Mouse (Mus musculus) hindbrain, postnatal 0 days (tissue): ENCODE results near the gene Mical2. TPM values are rescaled to one million over a fixed set of nuclear protein-coding genes. Genes with fewer than 3 reads are reported as not detected.
A peak's percentile ranks its signal among the peaks of the same experiment; 100 is the strongest.

Experiments used
- ATAC-seq: fragments of 200-750 bp; cut with Nextera tagmentation; 2 replicates; pipeline ENCODE4 v1.8.0; 2017; ENCODE audit warnings: mild to moderate bottlenecking, moderate TSS enrichment, moderate library complexity
- DNase-seq: peaks from one replicate; pipeline ENCODE4 v3.0.0-alpha.2; 2015; ENCODE audit warnings: low spot score
- H3K27ac ChIP-seq: fragments of 300-500 bp; sonication (generic); 2 replicates; pipeline ENCODE4 v1.5.1; 2014; ENCODE audit warnings: mild to moderate bottlenecking
- H3K27me3 ChIP-seq: fragments of 300-500 bp; sonication (generic); 2 replicates; pipeline ENCODE4 v1.6.1; 2014; ENCODE audit warnings: low read length, mixed read lengths; ENCODE audit not compliant: insufficient read depth
- H3K36me3 ChIP-seq: fragments of 300-500 bp; sonication (generic); 2 replicates; pipeline ENCODE4 v1.6.1; 2014; ENCODE audit warnings: low read length, mixed read lengths; ENCODE audit not compliant: insufficient read depth
- H3K4me1 ChIP-seq: fragments of 300-500 bp; sonication (generic); 2 replicates; pipeline ENCODE4 v1.6.1; 2014; ENCODE audit warnings: antibody characterized with exemption, low read length, mixed read lengths; ENCODE audit not compliant: insufficient read depth
- H3K4me2 ChIP-seq: fragments of 300-500 bp; sonication (generic); 2 replicates; pipeline ENCODE4 v1.6.1; 2014; ENCODE audit warnings: low read depth, mild to moderate bottlenecking, low read length, moderate library complexity, mixed read lengths
- H3K4me3 ChIP-seq: fragments of 300-500 bp; sonication (generic); 2 replicates; pipeline ENCODE4 v1.5.1; 2014; ENCODE audit warnings: low read length
- H3K9ac ChIP-seq: fragments of 300-500 bp; sonication (generic); replicated peaks from 2 replicates; pipeline ENCODE4 v1.6.1; 2014; ENCODE audit warnings: mild to moderate bottlenecking, low read length, moderate library complexity, mixed read lengths
- H3K9me3 ChIP-seq: fragments of 300-500 bp; sonication (generic); 2 replicates; pipeline ENCODE4 v1.6.1; 2016; ENCODE audit warnings: low read length, mixed read lengths
- CTCF ChIP-seq: IDR thresholded peaks from 2 replicates; pipeline ENCODE4 v1.5.1; 2016; ENCODE audit warnings: antibody characterized with exemption, control low read depth, low read depth
- WGBS: fragments of 180-500 bp; shearing (Covaris S2); extraction: QIAGEN DNeasy Blood & Tissue Kit; methylation state at CpG from one replicate; pipeline ENCODE4 v1.1.7; 2014; 5-methylcytosine and 5-hydroxymethylcytosine counted together
- polyA plus RNA-seq: library from polyadenylated mRNA; unstranded; fragments of >200 nt; fragmentation: Nextera tagmentation; extraction: Ambion mirVana; gene quantifications from 2 replicates; pipeline ENCODE4 v1.2.1, GENCODE M21; 2015
- total RNA-seq: library from RNA; depleted of rRNA; stranded (reverse); fragments of >200 nt; gene quantifications from 2 replicates; pipeline ENCODE4 v1.2.3, GENCODE M21; 2014

Gene Mical2
- total and polyA plus RNA-seq, 2 experiments from 2014 or later = 6.4 to 16.5 TPM

DNA sequence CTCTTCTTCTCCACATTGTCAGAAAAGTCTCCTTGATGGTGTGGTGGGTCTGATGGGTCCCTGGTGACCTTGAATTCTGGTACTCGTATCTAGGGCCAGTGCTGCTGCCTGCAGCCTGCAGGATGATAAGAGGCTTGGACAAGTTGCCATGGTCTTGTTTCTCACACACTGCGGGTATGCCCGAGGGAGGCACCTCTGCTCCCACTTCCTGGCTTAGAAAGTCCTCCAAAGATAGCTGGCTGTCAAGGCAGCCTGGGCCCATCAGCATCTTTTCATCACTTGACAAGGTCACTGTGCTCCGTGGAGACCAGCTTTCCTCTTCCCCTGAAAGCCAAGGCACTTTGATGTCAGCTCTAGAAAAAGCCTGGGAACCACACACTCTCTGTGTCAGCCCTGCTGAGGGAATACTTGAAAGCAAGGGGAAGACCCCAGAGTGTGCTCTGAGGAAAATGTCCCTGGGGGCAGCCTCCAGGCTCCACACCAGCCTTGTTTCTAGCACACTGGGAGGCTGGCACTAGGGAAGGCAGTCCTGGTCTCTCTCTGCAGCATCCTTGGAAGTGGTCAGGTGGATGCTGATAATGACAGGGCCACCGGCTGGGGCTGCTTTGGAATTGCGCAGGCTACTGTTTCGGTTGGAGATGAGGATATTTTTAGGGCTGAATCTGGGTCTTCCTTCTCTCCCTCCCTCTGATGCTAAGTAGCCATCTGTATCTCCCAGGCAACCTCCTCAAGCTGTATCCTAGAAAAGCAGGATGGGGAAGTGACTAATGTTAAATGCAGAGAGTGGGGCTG, 2.7 kb upstream of the Mical2 start:
- Histone ChIP-seq H3K9ac (no peak overlapping the region), H3K27me3 (no peaks in the 10 kb centered on the region), H3K4me3 (no peak overlapping the region), H3K36me3 (no peaks in the 10 kb centered on the region), H3K9me3 (peaks cover 2% of the 10 kb centered on the region; the same call in 1 of the 2 replicates), H3K4me1 (0 out of 2 replicates have a peak, but pooled peaks cover 17% of the 10 kb centered on the region), H3K27ac (no peak overlapping the region), H3K4me2 (no peak overlapping the region)
- DNase-seq (no peak), ATAC-seq (no peak)
- TF ChIP-seq CTCF = no peak
- WGBS = 59% methylated on average over 7 of the region's 7 CpGs

DNA sequence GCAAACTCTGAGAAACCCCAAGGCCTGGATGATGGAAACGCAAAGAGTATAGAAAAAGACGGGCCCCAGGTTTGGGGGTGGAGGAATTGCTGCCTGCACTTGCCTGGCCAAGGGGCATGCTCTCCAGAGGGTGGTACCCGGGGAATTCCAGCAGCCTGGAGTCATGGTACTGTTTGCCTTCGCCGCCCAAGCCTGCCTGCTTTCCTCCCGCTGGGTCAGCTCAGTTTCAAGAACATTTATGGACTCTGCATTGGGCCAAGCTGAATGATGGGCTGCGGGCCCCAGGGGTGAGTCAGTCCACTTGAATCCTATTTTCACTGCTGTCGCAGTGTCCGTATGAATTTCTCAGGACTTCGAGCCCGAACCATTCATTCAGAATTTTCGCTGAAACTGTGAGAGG, 802 bp upstream of the Mical2 start:
- Histone ChIP-seq H3K4me3 (no peak overlapping the region), H3K9ac (no peak overlapping the region), H3K9me3 (peaks cover 2% of the 10 kb centered on the region; the same call in 1 of the 2 replicates), H3K27me3 (no peaks in the 10 kb centered on the region), H3K4me2 (no peak overlapping the region), H3K27ac (no peak overlapping the region), H3K4me1 (0 out of 2 replicates have a peak, but pooled peaks cover 17% of the 10 kb centered on the region), H3K36me3 (no peaks in the 10 kb centered on the region)
- ATAC-seq = no peak
- no peak for TF ChIP-seq CTCF
- 78% methylated on average over 12 of the region's 12 CpGs for WGBS
- DNase-seq = no peak

- Histone ChIP-seq H3K4me2 (peak overlapping the region; percentile 77), H3K9ac (peak overlapping the region; percentile 47), H3K36me3 (no peaks in the 10 kb centered on the region), H3K27me3 (no peaks in the 10 kb centered on the region), H3K9me3 (no peaks in the 10 kb centered on the region), H3K27ac (no peak overlapping the region), H3K4me1 (0 out of 2 replicates have a peak, but pooled peaks cover 17% of the 10 kb centered on the region), H3K4me3 (peak overlapping the region; percentile 53)
- TF ChIP-seq CTCF = no peak
- ATAC-seq (no peak), DNase-seq (no peak)
- 10% methylated on average over 24 of the region's 24 CpGs for WGBS
Measured at GRCm38 (mm10) chr7:112226446-112227265, 1.0 kb downstream of the Mical2 start.

DNA sequence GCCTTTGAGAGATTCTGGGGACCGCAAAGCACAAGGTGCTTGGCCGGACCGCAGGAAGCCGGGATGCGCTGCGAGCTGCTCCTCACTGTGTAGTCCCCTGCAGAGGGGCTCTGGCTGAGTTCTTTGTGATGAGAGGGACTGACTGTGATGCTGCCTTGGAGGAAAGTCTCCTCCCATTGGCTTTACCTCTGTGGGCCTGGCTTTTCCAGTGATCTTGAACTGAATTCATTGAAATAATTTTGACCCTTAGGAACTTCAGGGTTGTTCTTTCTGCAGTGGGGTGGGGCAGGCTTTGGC, 1.6 kb downstream of the Mical2 start:
- 40% methylated on average over 6 of the region's 6 CpGs for WGBS
- Histone ChIP-seq H3K9ac (peak overlapping the region; percentile 47; the same call in 1 of the 2 replicates), H3K4me2 (peak overlapping the region; percentile 77), H3K27me3 (0 out of 2 replicates have a peak, but pooled peaks cover 3% of the 10 kb centered on the region), H3K4me1 (0 out of 2 replicates have a peak, but pooled peaks cover 17% of the 10 kb centered on the region), H3K9me3 (no peaks in the 10 kb centered on the region), H3K4me3 (peak overlapping the region; percentile 53), H3K27ac (no peak overlapping the region), H3K36me3 (no peaks in the 10 kb centered on the region)
- no peak for ATAC-seq
- no peak for TF ChIP-seq CTCF
- DNase-seq = no peak

DNA sequence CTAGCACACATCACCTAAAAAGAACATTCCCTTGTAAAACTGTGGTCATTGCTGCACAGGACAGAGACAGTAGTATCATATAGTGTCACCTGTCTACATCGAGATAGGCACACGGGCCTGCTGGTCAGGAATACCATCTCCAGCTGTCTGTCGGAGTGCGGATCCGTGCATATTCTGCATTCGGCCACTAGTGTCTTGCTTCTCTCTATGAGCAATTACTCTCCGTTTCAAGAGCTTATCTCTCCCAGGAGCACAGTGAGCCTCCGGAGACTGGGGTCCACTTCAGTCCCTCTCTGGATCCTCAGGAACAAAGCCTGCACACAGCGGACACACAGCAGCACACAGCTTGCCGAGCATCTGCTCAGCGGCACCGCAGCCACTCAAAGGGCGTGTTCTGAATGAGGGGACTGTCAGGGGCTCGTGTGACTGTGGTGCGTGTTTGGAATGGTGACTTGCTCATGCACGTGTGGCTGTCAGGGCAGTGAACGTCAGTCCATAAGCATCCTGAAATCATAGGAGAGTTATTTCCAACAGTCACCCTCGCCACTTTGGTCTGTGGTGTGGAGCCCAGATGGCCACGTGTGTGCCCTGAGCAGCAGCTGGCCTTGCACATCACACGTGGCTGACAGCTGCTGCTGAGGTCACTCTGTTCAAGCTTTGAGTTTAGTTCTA, 3.3 kb downstream of the Mical2 start:
- 0 out of 2 replicates have a peak overlapping the region, but pooled peaks have one; percentile 27 for H3K4me2 ChIP-seq
- H3K27me3 ChIP-seq = 0 out of 2 replicates have a peak, but pooled peaks cover 3% of the 10 kb centered on the region
- peak; percentile 37 for DNase-seq
- no peak overlapping the region for H3K4me3 ChIP-seq
- H3K9me3 ChIP-seq = no peaks in the 10 kb centered on the region
- no peaks in the 10 kb centered on the region for H3K36me3 ChIP-seq
- ATAC-seq = no peak
- TF ChIP-seq CTCF = peak; percentile 42
- H3K9ac ChIP-seq = no peak overlapping the region
- no peak overlapping the region for H3K27ac ChIP-seq
- WGBS = 55% methylated on average over 20 of the region's 20 CpGs
- peaks cover 33% of the 10 kb centered on the region for H3K4me1 ChIP-seq

DNA sequence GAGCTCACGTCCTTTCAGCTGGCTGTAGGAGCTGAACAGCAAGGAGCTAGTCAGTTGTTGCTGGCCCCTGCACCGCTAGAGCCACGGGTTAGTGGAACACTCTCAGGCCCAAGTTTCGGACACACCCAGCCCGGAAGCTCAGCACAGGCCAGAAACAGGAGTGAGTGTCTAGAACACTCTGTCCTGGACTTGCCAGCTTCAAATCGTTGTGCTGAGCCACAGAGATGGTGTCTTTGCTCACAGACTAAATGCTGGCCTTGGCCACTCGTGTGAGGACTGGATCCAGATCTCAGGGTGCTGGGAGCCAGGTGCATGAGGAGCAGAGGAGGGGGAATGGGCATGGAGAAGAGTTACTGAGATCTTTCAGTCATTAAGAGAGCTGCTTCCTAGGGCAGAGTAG, 6.1 kb downstream of the Mical2 start:
- Histone ChIP-seq H3K36me3 (no peaks in the 10 kb centered on the region), H3K9me3 (no peaks in the 10 kb centered on the region), H3K27ac (no peak overlapping the region), H3K4me2 (no peak overlapping the region), H3K4me1 (peaks cover 28% of the 10 kb centered on the region), H3K27me3 (0 out of 2 replicates have a peak, but pooled peaks cover 3% of the 10 kb centered on the region), H3K4me3 (no peak overlapping the region), H3K9ac (no peak overlapping the region)
- ATAC-seq (no peak), DNase-seq (no peak)
- WGBS = 80% methylated on average over 7 of the region's 7 CpGs
- no peak for TF ChIP-seq CTCF
